Mouse (Mus musculus): ENCODE results near the gene Vhl. TPM values are rescaled to one million over a fixed set of nuclear protein-coding genes. Genes with fewer than 3 reads are reported as not detected.
A peak's percentile ranks its signal among the peaks of the same experiment; 100 is the strongest.

Gene Vhl
- polyA plus RNA-seq, 1 experiment from 2014 or later: 12.9 TPM

- ATAC-seq: no peak
- H3K4me1 ChIP-seq (ENCODE audit: insufficient read depth): no peaks in the 10 kb centered on the region
- H3K27me3 ChIP-seq (ENCODE audit: insufficient read depth, low read length): no peaks in the 10 kb centered on the region
- no peak overlapping the region for H3K4me3 ChIP-seq (ENCODE audit: low read depth, low read length)
- H3K27ac ChIP-seq (ENCODE audit: low read depth): no peak overlapping the region
- WGBS (ENCODE audit: insufficient replicate concordance): 91% methylated on average over 8 of the region's 8 CpGs
- H3K36me3 ChIP-seq (replicated peaks; ENCODE audit: insufficient read depth, low read length): peaks cover 41% of the 10 kb centered on the region
- no peak for TF ChIP-seq EP300 (IDR thresholded peaks at IDR 0.05; ENCODE audit: low read depth)
- no peak for TF ChIP-seq CTCF (IDR thresholded peaks at IDR 0.05; ENCODE audit: low read depth)
- H3K9ac ChIP-seq (replicated peaks): no peak overlapping the region
- no peak for DNase-seq
- no peaks in the 10 kb centered on the region for H3K9me3 ChIP-seq (ENCODE audit: low read length)
- no peak overlapping the region for H3K4me2 ChIP-seq (ENCODE audit: low read depth, low read length)
These were observed 8.8 kb upstream of the Vhl start for GRCm38 (mm10) chr6:113614997-113615396.

GRCm38 (mm10) chr6:113615489-113615888 is 8.3 kb upstream of the Vhl start:
- H3K4me1 ChIP-seq (ENCODE audit: insufficient read depth): no peaks in the 10 kb centered on the region
- peaks cover 41% of the 10 kb centered on the region for H3K36me3 ChIP-seq (replicated peaks; ENCODE audit: insufficient read depth, low read length)
- H3K9ac ChIP-seq (replicated peaks): no peak overlapping the region
- H3K27me3 ChIP-seq (ENCODE audit: insufficient read depth, low read length): no peaks in the 10 kb centered on the region
- ATAC-seq (no peak), DNase-seq (no peak)
- no peak overlapping the region for H3K4me2 ChIP-seq (ENCODE audit: low read depth, low read length)
- WGBS (ENCODE audit: insufficient replicate concordance): 94% methylated on average over 4 of the region's 4 CpGs
- TF ChIP-seq EP300 (IDR thresholded peaks at IDR 0.05; ENCODE audit: low read depth): no peak
- TF ChIP-seq CTCF (IDR thresholded peaks at IDR 0.05; ENCODE audit: low read depth): no peak
- H3K9me3 ChIP-seq (ENCODE audit: low read length): no peaks in the 10 kb centered on the region
- H3K27ac ChIP-seq (ENCODE audit: low read depth): no peak overlapping the region
- no peak overlapping the region for H3K4me3 ChIP-seq (ENCODE audit: low read depth, low read length)

GRCm38 (mm10) chr6:113623386-113623785 is 373 bp upstream of the Vhl start:
- TF ChIP-seq CTCF (IDR thresholded peaks at IDR 0.05; ENCODE audit: low read depth) (no peak), EP300 (IDR thresholded peaks at IDR 0.05; ENCODE audit: low read depth) (no peak)
- peak overlapping the region; percentile 78 for H3K4me3 ChIP-seq (ENCODE audit: low read depth, low read length)
- DNase-seq (no peak), ATAC-seq (no peak)
- H3K9ac ChIP-seq (replicated peaks): peak overlapping the region; percentile 74; the same call in 1 of the 2 replicates
- H3K4me2 ChIP-seq (ENCODE audit: low read depth, low read length): peak overlapping the region; percentile 83
- peaks cover 17% of the 10 kb centered on the region for H3K4me1 ChIP-seq (ENCODE audit: insufficient read depth)
- no peaks in the 10 kb centered on the region for H3K27me3 ChIP-seq (ENCODE audit: insufficient read depth, low read length)
- H3K27ac ChIP-seq (ENCODE audit: low read depth): peak overlapping the region; percentile 87; the same call in 1 of the 2 replicates
- H3K9me3 ChIP-seq (ENCODE audit: low read length): no peaks in the 10 kb centered on the region
- 49% methylated on average over 5 of the region's 5 CpGs for WGBS (ENCODE audit: insufficient replicate concordance)
- peaks cover 5% of the 10 kb centered on the region for H3K36me3 ChIP-seq (replicated peaks; ENCODE audit: insufficient read depth, low read length)

GRCm38 (mm10) chr6:113624989-113625770 is 1.4 kb downstream of the Vhl start:
- DNase-seq (no peak), ATAC-seq (no peak)
- Histone ChIP-seq H3K4me2 (ENCODE audit: low read depth, low read length) (peak overlapping the region; percentile 83), H3K4me3 (ENCODE audit: low read depth, low read length) (peak overlapping the region; percentile 78), H3K36me3 (replicated peaks; ENCODE audit: insufficient read depth, low read length) (peaks cover 20% of the 10 kb centered on the region), H3K9me3 (ENCODE audit: low read length) (no peaks in the 10 kb centered on the region), H3K9ac (replicated peaks) (peak overlapping the region; percentile 28; the same call in 1 of the 2 replicates), H3K4me1 (ENCODE audit: insufficient read depth) (peaks cover 17% of the 10 kb centered on the region), H3K27ac (ENCODE audit: low read depth) (no peak overlapping the region; the same call in 1 of the 2 replicates), H3K27me3 (ENCODE audit: insufficient read depth, low read length) (no peaks in the 10 kb centered on the region)
- WGBS (ENCODE audit: insufficient replicate concordance): 62% methylated on average over 5 of the region's 5 CpGs
- TF ChIP-seq EP300 (IDR thresholded peaks at IDR 0.05; ENCODE audit: low read depth) (no peak), CTCF (IDR thresholded peaks at IDR 0.05; ENCODE audit: low read depth) (no peak)

- no peak overlapping the region for H3K4me2 ChIP-seq (ENCODE audit: low read depth, low read length)
These were observed 6.6 kb downstream of the Vhl start for GRCm38 (mm10) chr6:113630322-113630721.

GRCm38 (mm10) chr6:113632863-113633262 is 9.1 kb downstream of the Vhl start:
- no peak overlapping the region for H3K9ac ChIP-seq (replicated peaks)
- H3K9me3 ChIP-seq (ENCODE audit: low read length): no peaks in the 10 kb centered on the region
- no peak for TF ChIP-seq EP300 (IDR thresholded peaks at IDR 0.05; ENCODE audit: low read depth)
- no peak overlapping the region for H3K4me3 ChIP-seq (ENCODE audit: low read depth, low read length)
- no peaks in the 10 kb centered on the region for H3K4me1 ChIP-seq (ENCODE audit: insufficient read depth)
- ATAC-seq (no peak), DNase-seq (no peak)
- no peak overlapping the region for H3K4me2 ChIP-seq (ENCODE audit: low read depth, low read length)
- H3K36me3 ChIP-seq (replicated peaks; ENCODE audit: insufficient read depth, low read length): peaks cover 37% of the 10 kb centered on the region
- H3K27me3 ChIP-seq (ENCODE audit: insufficient read depth, low read length): no peaks in the 10 kb centered on the region
- no peak overlapping the region for H3K27ac ChIP-seq (ENCODE audit: low read depth)
- WGBS (ENCODE audit: insufficient replicate concordance): 87% methylated on average over 4 of the region's 4 CpGs

More at GRCm38 (mm10) chr6:113630322-113630721, 6.6 kb downstream of the Vhl start:
- H3K36me3 ChIP-seq (replicated peaks; ENCODE audit: insufficient read depth, low read length): peaks cover 37% of the 10 kb centered on the region
- no peak overlapping the region for H3K27ac ChIP-seq (ENCODE audit: low read depth)
- H3K4me3 ChIP-seq (ENCODE audit: low read depth, low read length): no peak overlapping the region
- no peaks in the 10 kb centered on the region for H3K27me3 ChIP-seq (ENCODE audit: insufficient read depth, low read length)
- no peak overlapping the region for H3K9ac ChIP-seq (replicated peaks)
- WGBS (ENCODE audit: insufficient replicate concordance): 65% methylated on average over 5 of the region's 5 CpGs
- ATAC-seq (no peak), DNase-seq (no peak)
- H3K9me3 ChIP-seq (ENCODE audit: low read length): no peaks in the 10 kb centered on the region
- H3K4me1 ChIP-seq (ENCODE audit: insufficient read depth): peaks cover 7% of the 10 kb centered on the region
- TF ChIP-seq EP300 (IDR thresholded peaks at IDR 0.05; ENCODE audit: low read depth) (no peak), CTCF (IDR thresholded peaks at IDR 0.05; ENCODE audit: low read depth) (no peak)
